Mouse (Mus musculus): ENCODE results near the gene Acsf2.

The Acsf2 gene

DNA sequence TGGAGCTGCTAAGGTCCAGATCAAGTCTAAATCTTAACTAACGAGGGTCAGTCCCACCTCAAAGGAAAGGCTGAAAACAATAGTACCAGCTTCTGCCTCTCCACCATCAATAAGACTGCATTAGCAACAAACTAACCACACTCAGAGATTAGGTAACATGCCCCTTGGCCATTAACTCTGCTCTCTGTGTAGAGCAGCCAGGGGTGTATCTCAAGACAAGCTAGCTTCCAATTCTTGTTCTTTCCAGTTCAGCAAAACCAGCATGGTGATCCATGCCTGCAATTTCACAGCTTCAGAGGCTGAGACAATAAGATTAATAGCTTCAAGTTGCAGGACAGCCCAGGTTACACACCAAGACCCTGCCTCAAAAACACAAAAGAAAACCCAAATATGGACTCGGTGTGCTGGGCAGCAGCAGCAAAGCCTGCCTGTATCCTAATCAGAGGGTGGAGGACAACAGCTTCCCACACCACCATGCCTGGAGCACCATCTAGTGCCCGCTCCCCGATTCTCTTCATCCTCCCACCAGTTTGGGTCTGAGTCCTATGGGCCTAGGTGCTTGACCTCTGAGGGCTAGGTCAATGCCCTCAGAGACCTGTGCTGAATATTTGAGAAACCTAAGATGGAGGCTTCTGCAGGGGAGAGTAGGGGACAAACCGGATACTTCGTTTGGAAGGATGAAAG is 3.1 kb downstream of the Acsf2 start:
- no peak for DNase-seq (ENCODE audit: low spot score in 2 of 2)

- DNase-seq (ENCODE audit: low spot score in 2 of 2) = no peak
Observed at GRCm38 (mm10) chr11:94597319-94597718, 4.4 kb downstream of the Acsf2 start.

GRCm38 (mm10) chr11:94596311-94596852 is 5.3 kb downstream of the Acsf2 start:
- no peak for DNase-seq (ENCODE audit: low spot score in 2 of 2)

DNA sequence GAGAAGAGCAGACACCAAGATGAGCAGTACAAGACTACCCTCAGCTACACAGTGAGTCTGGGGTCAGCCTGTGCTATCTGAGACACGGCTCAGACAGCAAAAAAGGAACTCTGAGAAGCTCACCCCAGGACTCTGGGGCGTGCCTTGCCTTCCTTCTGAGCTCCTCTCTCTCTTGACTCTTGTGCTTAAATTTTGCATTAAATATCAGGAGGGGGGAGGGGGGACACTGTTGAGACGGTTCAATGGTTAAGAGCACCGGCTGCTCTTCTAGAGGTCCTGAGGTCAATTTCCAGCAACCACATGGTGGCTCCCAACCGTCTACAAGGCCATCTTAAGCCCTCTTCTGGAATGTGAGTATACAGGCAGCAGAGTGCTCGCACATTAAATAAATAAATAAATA is 14.2 kb downstream of the Acsf2 start:
- DNase-seq (ENCODE audit: low spot score in 2 of 2) = no peak

GRCm38 (mm10) chr11:94585091-94585490 is 16.6 kb downstream of the Acsf2 start:
- no peak for DNase-seq (ENCODE audit: low spot score in 2 of 2)

DNA sequence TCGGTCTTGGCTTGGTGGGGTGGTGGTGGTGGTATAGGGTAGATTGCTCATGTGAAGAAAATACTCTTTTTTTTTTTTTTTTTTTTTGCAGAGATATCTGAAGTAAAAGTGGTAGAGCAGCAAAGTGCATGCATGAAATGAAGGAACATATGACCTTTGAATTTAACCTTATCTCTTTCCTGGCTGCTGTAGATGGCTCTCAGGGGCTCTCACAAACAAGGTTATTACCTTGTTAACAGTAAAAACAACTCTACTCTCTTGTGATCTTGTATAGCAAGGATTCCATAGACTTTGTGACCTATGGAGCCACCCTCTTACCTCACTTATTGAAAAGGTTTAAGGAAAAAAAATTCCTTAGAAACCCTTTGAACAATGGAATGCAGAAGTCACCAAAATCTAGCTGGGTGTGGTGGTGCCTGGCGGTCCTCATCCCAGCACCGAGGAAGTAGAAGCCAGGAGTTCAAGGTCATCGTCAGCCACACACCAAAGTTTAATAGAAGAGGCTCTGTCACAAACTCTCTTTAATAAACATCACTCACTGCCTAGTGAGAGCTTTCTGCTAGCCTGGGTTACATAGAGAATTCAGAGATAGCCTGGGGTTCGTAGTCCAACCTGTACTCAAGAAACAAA is 21.4 kb downstream of the Acsf2 start:
- DNase-seq (ENCODE audit: low spot score in 2 of 2) = no peak

GRCm38 (mm10) chr11:94576361-94576760 is 25.3 kb downstream of the Acsf2 start:
- DNase-seq (ENCODE audit: low spot score in 2 of 2) = no peak

DNA sequence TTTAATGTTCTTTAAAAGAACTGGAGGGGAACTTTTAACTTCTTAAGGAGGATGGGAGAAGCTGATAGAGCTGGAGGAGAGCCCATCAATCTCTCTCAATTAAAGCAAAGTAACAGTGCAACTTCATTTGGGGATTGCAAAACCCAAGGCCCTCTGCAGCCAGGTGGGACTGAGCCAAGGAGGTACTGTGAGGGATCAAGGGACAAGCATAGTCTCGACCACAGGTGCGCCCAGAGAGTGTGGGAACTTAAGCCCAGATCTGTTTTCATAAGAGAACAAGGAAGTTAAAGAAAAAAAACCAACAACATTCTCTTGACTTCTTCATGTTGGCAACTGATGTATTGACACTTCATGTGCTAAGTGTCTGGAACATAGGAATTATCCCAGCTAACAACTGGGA is 26.6 kb downstream of the Acsf2 start:
- no peak for DNase-seq (ENCODE audit: low spot score in 2 of 2)

GRCm38 (mm10) chr11:94574560-94574959 is 27.1 kb downstream of the Acsf2 start:
- DNase-seq (ENCODE audit: low spot score in 2 of 2) = no peak

- DNase-seq (ENCODE audit: low spot score in 2 of 2) = no peak
Observed at GRCm38 (mm10) chr11:94571850-94572249, 29.8 kb downstream of the Acsf2 start.

- no peak for DNase-seq (ENCODE audit: low spot score in 2 of 2)
Observed at GRCm38 (mm10) chr11:94570612-94571011, 31.1 kb downstream of the Acsf2 start.

DNA sequence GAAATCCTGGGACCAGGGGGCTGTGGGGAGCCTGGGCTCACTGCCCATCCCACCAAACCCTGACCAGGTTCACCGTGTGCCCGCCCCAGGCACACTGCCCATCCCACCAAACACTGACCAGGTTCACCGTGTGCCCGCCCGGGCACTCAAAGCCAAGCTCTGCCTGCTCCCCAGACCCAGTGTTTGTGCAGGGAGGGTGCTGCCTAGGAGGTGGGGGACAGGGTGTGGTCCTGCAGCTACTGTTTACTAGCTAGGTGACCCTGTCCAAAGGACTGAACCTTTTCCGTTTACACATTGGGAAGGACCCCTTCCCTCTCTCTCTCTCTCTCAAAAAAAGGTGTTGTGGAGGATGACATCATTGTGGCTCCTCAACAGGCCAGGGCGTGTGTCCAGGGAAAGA is 34.3 kb downstream of the Acsf2 start:
- DNase-seq (ENCODE audit: low spot score in 2 of 2) = no peak

GRCm38 (mm10) chr11:94566534-94566933 is 35.1 kb downstream of the Acsf2 start:
- no peak for DNase-seq (ENCODE audit: low spot score in 2 of 2)

DNA sequence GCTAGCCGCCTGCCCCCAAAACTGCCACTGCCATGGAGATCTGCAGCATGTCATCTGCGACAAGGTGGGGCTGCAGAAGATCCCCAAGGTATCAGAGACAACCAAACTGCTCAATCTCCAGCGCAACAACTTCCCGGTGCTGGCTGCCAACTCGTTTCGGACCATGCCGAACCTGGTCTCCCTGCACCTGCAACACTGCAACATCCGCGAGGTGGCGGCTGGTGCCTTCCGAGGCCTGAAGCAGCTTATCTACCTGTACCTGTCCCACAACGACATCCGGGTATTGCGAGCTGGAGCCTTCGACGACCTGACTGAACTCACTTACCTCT is 36.6 kb downstream of the Acsf2 start:
- peak in 1 of 2 experiments; percentile 32 for DNase-seq (ENCODE audit: low spot score in 2 of 2)

DNA sequence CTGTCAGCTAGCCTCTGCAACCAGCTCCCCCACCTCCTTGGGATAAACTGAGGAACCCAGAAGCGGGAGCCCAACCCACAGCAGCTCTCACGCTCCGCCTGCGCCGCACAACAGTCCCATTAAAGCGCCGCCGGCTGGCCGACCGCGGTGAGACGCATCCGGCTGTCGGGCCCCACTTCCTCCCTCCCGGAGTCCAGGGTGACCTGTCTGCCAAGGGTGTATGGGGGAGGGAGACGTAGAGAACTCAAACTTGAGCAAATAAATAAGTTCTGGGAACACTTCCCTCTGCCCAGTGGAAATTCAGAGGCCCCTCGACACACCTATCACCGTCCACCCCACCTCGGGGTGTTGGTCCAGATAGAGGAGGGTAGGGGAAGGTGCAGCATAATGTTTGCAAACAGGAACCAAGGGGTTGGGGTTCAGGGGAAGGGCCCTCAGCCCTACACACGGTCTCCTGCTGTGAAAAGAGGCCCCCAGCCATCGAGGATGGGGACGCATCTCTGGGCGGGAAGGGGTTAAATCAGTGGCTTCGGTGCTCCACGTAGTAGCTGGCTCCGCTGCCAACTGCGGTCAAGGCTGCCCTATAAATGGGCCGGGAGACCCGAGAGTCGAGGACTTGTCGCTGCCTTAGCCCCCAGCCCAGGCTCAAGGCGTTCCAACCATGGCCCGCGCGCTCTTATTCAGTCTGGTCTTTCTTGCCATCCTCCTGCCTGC is 37.1 kb downstream of the Acsf2 start, which contains the start of gene Chad:
Gene Chad (plus strand): TSS at position 611 of the 714 bp plus-strand sequence.
- peak in 1 of 2 experiments; percentile 59 for DNase-seq (ENCODE audit: low spot score in 2 of 2)

- no peak for DNase-seq (ENCODE audit: low spot score in 2 of 2)
Observed at GRCm38 (mm10) chr11:94563821-94564220, 37.9 kb downstream of the Acsf2 start.

- no peak for DNase-seq (ENCODE audit: low spot score in 2 of 2)
Observed at GRCm38 (mm10) chr11:94563383-94563782, 38.3 kb downstream of the Acsf2 start.

GRCm38 (mm10) chr11:94558226-94558625 is 43.4 kb downstream of the Acsf2 start:
- peak; percentile 62 to 78 for DNase-seq (ENCODE audit: low spot score in 2 of 2)

DNA sequence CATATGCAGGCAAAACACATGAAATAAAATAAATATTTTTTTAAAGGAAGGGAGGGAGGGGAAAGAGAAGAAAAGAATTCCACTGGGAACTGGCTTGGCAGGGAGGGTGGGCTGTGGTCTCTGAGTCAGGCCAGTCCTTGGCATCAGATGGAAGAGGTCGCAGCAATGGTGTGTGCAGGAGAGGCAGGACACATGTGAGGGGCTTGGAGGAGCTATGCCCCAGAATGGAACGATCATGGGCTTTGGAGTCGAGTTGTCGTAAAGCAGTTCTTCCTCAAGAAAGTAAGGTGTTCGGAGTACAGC is 51.3 kb downstream of the Acsf2 start:
- DNase-seq (ENCODE audit: low spot score in 2 of 2) = no peak

- peak; percentile 61 to 75 for DNase-seq (ENCODE audit: low spot score in 2 of 2)
Observed at GRCm38 (mm10) chr11:94549691-94550441, 51.8 kb downstream of the Acsf2 start.

- peak; percentile 96 to 97 for DNase-seq (ENCODE audit: low spot score in 2 of 2)
Observed at GRCm38 (mm10) chr11:94548888-94549690, 52.6 kb downstream of the Acsf2 start, which contains the start of gene Rsad1. Gene Rsad1, minus strand, starts transcription at chr11:94549255.

Measured in right cerebral cortex, postnatal 10 days (tissue).